Mouse (Mus musculus) cerebellum, postnatal 10 days (tissue): ENCODE data around the gene Prrt2.
A peak's percentile ranks its signal among the peaks of the same experiment; 100 is the strongest.

Source experiments
- DNase-seq, 2 experiments: peaks; one replicate each; pipeline ENCODE4 v3.0.0; 2021; ENCODE audit warnings: mixed read lengths in 2 of 2

Prrt2 gene

GRCm38 (mm10) chr7:126996449-126996848, 24.6 kb downstream of the Prrt2 start:
- DNase-seq, result no peak

GRCm38 (mm10) chr7:126988816-126989215, 32.2 kb downstream of the Prrt2 start:
- no peak for DNase-seq

GRCm38 (mm10) chr7:126986319-126986718, 34.7 kb downstream of the Prrt2 start:
- DNase-seq, result peak; percentile 78 to 79

GRCm38 (mm10) chr7:126984667-126985444, 36.2 kb downstream of the Prrt2 start:
- no peak for DNase-seq

GRCm38 (mm10) chr7:126983113-126983512, 37.9 kb downstream of the Prrt2 start:
- DNase-seq, result no peak

- DNase-seq, result no peak
Observed at GRCm38 (mm10) chr7:126982054-126982453, 39.0 kb downstream of the Prrt2 start.

- no peak for DNase-seq
Observed at GRCm38 (mm10) chr7:126981601-126982000, 39.4 kb downstream of the Prrt2 start.

- no peak for DNase-seq
Observed at GRCm38 (mm10) chr7:126978841-126979240, 42.2 kb downstream of the Prrt2 start.

GRCm38 (mm10) chr7:126976878-126977459, 44.0 kb downstream of the Prrt2 start:
- no peak for DNase-seq

- DNase-seq, result peak; percentile 99 to 100
Observed at GRCm38 (mm10) chr7:126975950-126976866, 44.8 kb downstream of the Prrt2 start, which contains the start of gene Cdiptos. Gene Cdiptos (minus strand): TSS chr7:126976098.

- no peak for DNase-seq
Observed at GRCm38 (mm10) chr7:126975893-126975949, 45.3 kb downstream of the Prrt2 start, which contains the start of gene Cdipt. Gene Cdipt (plus strand): TSS chr7:126975914.

GRCm38 (mm10) chr7:126975493-126975892, 45.5 kb downstream of the Prrt2 start:
- peak in 1 of 2 experiments; percentile 34 for DNase-seq
